Mouse (Mus musculus): ENCODE measurements around the gene Tdrd3. TPM values are rescaled to one million over a fixed set of nuclear protein-coding genes. Genes with fewer than 3 reads are reported as not detected.

Gene Tdrd3
- polyA plus RNA-seq, 1 experiment, result 32.6 TPM

GRCm38 (mm10) chr14:87446331-87446913 is 30.0 kb downstream of the Tdrd3 start:
- Histone ChIP-seq H3K4me3 (ENCODE audit: insufficient read depth, low read length) (no peak overlapping the region), H3K4me1 (ENCODE audit: control insufficient read depth, insufficient read depth, low read length) (no peaks in the 10 kb centered on the region), H3K27ac (ENCODE audit: insufficient read depth, low read length) (no peak overlapping the region)
- TF ChIP-seq CTCF (IDR thresholded peaks at IDR 0.05; ENCODE audit: borderline replicate concordance, insufficient read depth, low read length) (no peak), POLR2A (IDR thresholded peaks at IDR 0.05; ENCODE audit: low read depth, low read length) (no peak)

GRCm38 (mm10) chr14:87451645-87452443 is 35.4 kb downstream of the Tdrd3 start:
- Histone ChIP-seq H3K4me3 (ENCODE audit: insufficient read depth, low read length) (no peak overlapping the region), H3K27ac (ENCODE audit: insufficient read depth, low read length) (no peak overlapping the region), H3K4me1 (ENCODE audit: control insufficient read depth, insufficient read depth, low read length) (no peaks in the 10 kb centered on the region)
- TF ChIP-seq POLR2A (IDR thresholded peaks at IDR 0.05; ENCODE audit: low read depth, low read length) (no peak), CTCF (IDR thresholded peaks at IDR 0.05; ENCODE audit: borderline replicate concordance, insufficient read depth, low read length) (no peak)

- H3K4me3 ChIP-seq (ENCODE audit: insufficient read depth, low read length), result no peak overlapping the region
- no peak overlapping the region for H3K27ac ChIP-seq (ENCODE audit: insufficient read depth, low read length)
- TF ChIP-seq CTCF (IDR thresholded peaks at IDR 0.05; ENCODE audit: borderline replicate concordance, insufficient read depth, low read length) (no peak), POLR2A (IDR thresholded peaks at IDR 0.05; ENCODE audit: low read depth, low read length) (no peak)
- no peaks in the 10 kb centered on the region for H3K4me1 ChIP-seq (ENCODE audit: control insufficient read depth, insufficient read depth, low read length)
Observed at GRCm38 (mm10) chr14:87455630-87456175, 39.3 kb downstream of the Tdrd3 start.

GRCm38 (mm10) chr14:87459777-87460176 is 43.3 kb downstream of the Tdrd3 start:
- H3K4me1 ChIP-seq (ENCODE audit: control insufficient read depth, insufficient read depth, low read length), result no peaks in the 10 kb centered on the region
- no peak overlapping the region for H3K27ac ChIP-seq (ENCODE audit: insufficient read depth, low read length)
- no peak overlapping the region for H3K4me3 ChIP-seq (ENCODE audit: insufficient read depth, low read length)
- no peak for TF ChIP-seq POLR2A (IDR thresholded peaks at IDR 0.05; ENCODE audit: low read depth, low read length)
- TF ChIP-seq CTCF (IDR thresholded peaks at IDR 0.05; ENCODE audit: borderline replicate concordance, insufficient read depth, low read length), result no peak

- Histone ChIP-seq H3K4me3 (ENCODE audit: insufficient read depth, low read length) (no peak overlapping the region), H3K4me1 (ENCODE audit: control insufficient read depth, insufficient read depth, low read length) (no peaks in the 10 kb centered on the region), H3K27ac (ENCODE audit: insufficient read depth, low read length) (no peak overlapping the region)
- no peak for TF ChIP-seq POLR2A (IDR thresholded peaks at IDR 0.05; ENCODE audit: low read depth, low read length)
- TF ChIP-seq CTCF (IDR thresholded peaks at IDR 0.05; ENCODE audit: borderline replicate concordance, insufficient read depth, low read length), result no peak
Observed at GRCm38 (mm10) chr14:87461543-87461942, 45.1 kb downstream of the Tdrd3 start.

- Histone ChIP-seq H3K27ac (ENCODE audit: insufficient read depth, low read length) (no peak overlapping the region), H3K4me3 (ENCODE audit: insufficient read depth, low read length) (no peak overlapping the region), H3K4me1 (ENCODE audit: control insufficient read depth, insufficient read depth, low read length) (no peaks in the 10 kb centered on the region)
- no peak for TF ChIP-seq POLR2A (IDR thresholded peaks at IDR 0.05; ENCODE audit: low read depth, low read length)
- peak; percentile 58; the same call in 1 of the 2 replicates for TF ChIP-seq CTCF (IDR thresholded peaks at IDR 0.05; ENCODE audit: borderline replicate concordance, insufficient read depth, low read length)
Observed at GRCm38 (mm10) chr14:87463963-87464654, 47.7 kb downstream of the Tdrd3 start.

- TF ChIP-seq CTCF (IDR thresholded peaks at IDR 0.05; ENCODE audit: borderline replicate concordance, insufficient read depth, low read length), result no peak
- TF ChIP-seq POLR2A (IDR thresholded peaks at IDR 0.05; ENCODE audit: low read depth, low read length), result no peak
- Histone ChIP-seq H3K4me1 (ENCODE audit: control insufficient read depth, insufficient read depth, low read length) (no peaks in the 10 kb centered on the region), H3K27ac (ENCODE audit: insufficient read depth, low read length) (no peak overlapping the region), H3K4me3 (ENCODE audit: insufficient read depth, low read length) (no peak overlapping the region)
Observed at GRCm38 (mm10) chr14:87464655-87465054, 48.2 kb downstream of the Tdrd3 start.

- Histone ChIP-seq H3K27ac (ENCODE audit: insufficient read depth, low read length) (no peak overlapping the region), H3K4me3 (ENCODE audit: insufficient read depth, low read length) (no peak overlapping the region), H3K4me1 (ENCODE audit: control insufficient read depth, insufficient read depth, low read length) (no peaks in the 10 kb centered on the region)
- no peak for TF ChIP-seq CTCF (IDR thresholded peaks at IDR 0.05; ENCODE audit: borderline replicate concordance, insufficient read depth, low read length)
- no peak for TF ChIP-seq POLR2A (IDR thresholded peaks at IDR 0.05; ENCODE audit: low read depth, low read length)
Observed at GRCm38 (mm10) chr14:87467586-87467985, 51.1 kb downstream of the Tdrd3 start.

- Histone ChIP-seq H3K4me3 (ENCODE audit: insufficient read depth, low read length) (no peak overlapping the region), H3K4me1 (ENCODE audit: control insufficient read depth, insufficient read depth, low read length) (no peaks in the 10 kb centered on the region), H3K27ac (ENCODE audit: insufficient read depth, low read length) (no peak overlapping the region)
- TF ChIP-seq POLR2A (IDR thresholded peaks at IDR 0.05; ENCODE audit: low read depth, low read length) (no peak), CTCF (IDR thresholded peaks at IDR 0.05; ENCODE audit: borderline replicate concordance, insufficient read depth, low read length) (no peak)
Observed at GRCm38 (mm10) chr14:87471521-87471920, 55.1 kb downstream of the Tdrd3 start.
